Mouse (Mus musculus) thymus, postnatal 4 days (tissue): ENCODE measurements around the gene Ints11.

Source experiments
- DNase-seq: peaks from one replicate; pipeline ENCODE4 v3.0.0; 2021

Gene Ints11

GRCm38 (mm10) chr4:155892438-155893211, 23.3 kb downstream of the Ints11 start:
- peak; percentile 68 for DNase-seq

GRCm38 (mm10) chr4:155893212-155893690, 23.9 kb downstream of the Ints11 start:
- DNase-seq: peak; percentile 6

GRCm38 (mm10) chr4:155894311-155894881, 25.1 kb downstream of the Ints11 start:
- DNase-seq: peak; percentile 73

GRCm38 (mm10) chr4:155895216-155895615, 25.9 kb downstream of the Ints11 start:
- DNase-seq: peak; percentile 6

GRCm38 (mm10) chr4:155895826-155896225, 26.5 kb downstream of the Ints11 start:
- DNase-seq: peak; percentile 7

GRCm38 (mm10) chr4:155896461-155896860, 27.1 kb downstream of the Ints11 start:
- DNase-seq: no peak

GRCm38 (mm10) chr4:155898318-155898717, 29.0 kb downstream of the Ints11 start:
- DNase-seq: no peak

- no peak for DNase-seq
Measured at GRCm38 (mm10) chr4:155899355-155899754, 30.0 kb downstream of the Ints11 start.

- DNase-seq: no peak
Measured at GRCm38 (mm10) chr4:155901205-155901604, 31.9 kb downstream of the Ints11 start.

GRCm38 (mm10) chr4:155903246-155903645, 33.9 kb downstream of the Ints11 start:
- DNase-seq: peak; percentile 5

- peak; percentile 54 for DNase-seq
Measured at GRCm38 (mm10) chr4:155904318-155905102, 35.2 kb downstream of the Ints11 start.

GRCm38 (mm10) chr4:155905634-155906033, 36.3 kb downstream of the Ints11 start:
- DNase-seq: peak; percentile 7

- peak; percentile 4 for DNase-seq
Measured at GRCm38 (mm10) chr4:155906125-155906524, 36.8 kb downstream of the Ints11 start.

- peak; percentile 4 for DNase-seq
Measured at GRCm38 (mm10) chr4:155907003-155907402, 37.7 kb downstream of the Ints11 start.

GRCm38 (mm10) chr4:155908281-155908680, 38.9 kb downstream of the Ints11 start:
- peak; percentile 4 for DNase-seq

GRCm38 (mm10) chr4:155908751-155909150, 39.4 kb downstream of the Ints11 start:
- no peak for DNase-seq

- no peak for DNase-seq
Measured at GRCm38 (mm10) chr4:155932031-155932430, 62.7 kb downstream of the Ints11 start.
